Mouse (Mus musculus) adrenal gland, adult 2 months (tissue): Measurements from ENCODE around the gene St3gal6. TPM values are rescaled to one million over a fixed set of nuclear protein-coding genes. Genes with fewer than 3 reads are reported as not detected.
A peak's percentile ranks its signal among the peaks of the same experiment; 100 is the strongest.

Source experiments
- DNase-seq: peaks from one replicate; pipeline ENCODE4 v3.0.0; 2021
- long read RNA-seq: library from polyadenylated mRNA; stranded (forward); transcript quantifications from one replicate; pipeline ENCODE4 v2.0.0, GENCODE M21; 2021
- polyA plus RNA-seq: library from polyadenylated mRNA; depleted of rRNA; stranded (reverse); fragments of >200 nt; gene quantifications from 2 replicates; pipeline ENCODE4 v1.2.3, GENCODE M21; 2012; rRNA removed
- total RNA-seq, 2 experiments: library from RNA; stranded (reverse); gene quantifications; 2 replicates each; pipeline ENCODE4 v1.2.3; 2021

Gene St3gal6
- total RNA-seq (10 to 100 TPM; 37.3 to 39.8 TPM), polyA plus RNA-seq (13.3 and 17.9 TPM in 2 replicates)
- long read RNA-seq, full-length matches to known transcripts, result 2 of 8 reads
- long read RNA-seq, partial matches to known transcripts, result 1 of 8 reads
- long read RNA-seq, other reads (novel, unspliced or antisense), result 5 of 8 reads

DNA sequence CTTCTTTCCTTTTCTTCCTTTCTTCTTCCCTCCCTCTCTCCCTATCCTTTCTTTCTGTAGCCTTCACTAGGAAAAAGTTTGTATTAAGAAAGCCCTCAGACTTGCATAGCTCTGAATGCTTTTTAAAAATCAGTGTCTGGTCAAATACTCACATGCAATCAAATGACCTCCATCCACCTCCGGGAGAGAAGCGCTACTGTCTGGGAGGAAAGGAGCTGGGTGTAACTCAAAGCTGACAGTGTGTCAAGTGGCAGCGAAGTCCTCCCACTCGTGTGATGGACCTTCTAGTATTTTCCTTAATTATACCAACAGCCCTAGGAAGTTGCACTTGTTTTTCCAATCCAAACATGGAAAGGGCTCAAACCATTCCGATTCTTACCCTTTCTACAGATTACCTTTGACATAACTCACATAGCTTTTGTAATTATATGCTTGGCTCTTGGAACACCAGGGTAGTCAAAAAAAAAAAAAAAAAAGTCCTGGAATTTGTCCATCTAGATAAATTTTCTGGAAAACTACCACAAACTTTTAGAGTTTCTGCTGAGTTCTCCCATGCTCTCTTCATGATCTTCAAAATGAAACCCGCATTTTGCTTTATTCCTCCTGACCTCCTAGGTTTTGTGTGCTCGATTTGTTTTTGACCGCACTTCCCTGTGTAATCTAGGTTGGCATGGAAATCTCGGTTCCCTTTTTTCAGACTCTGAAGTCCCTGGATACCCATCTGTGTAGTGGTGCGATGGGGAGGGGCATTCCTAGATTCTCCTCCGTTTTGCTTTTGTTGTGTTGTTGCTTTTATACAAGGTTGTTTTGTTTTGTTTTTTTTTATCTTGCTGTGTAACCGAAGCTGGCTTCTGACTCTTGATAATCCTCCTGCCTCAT, at the start of gene St3gal6:
TSS of gene St3gal6 (minus strand) at position 272 of the 879 bp plus-strand sequence.
- peak; percentile 13 for DNase-seq

GRCm38 (mm10) chr16:58570694-58571264, 46.7 kb upstream of the St3gal6 start:
- DNase-seq, result no peak

GRCm38 (mm10) chr16:58561196-58561595, 37.2 kb upstream of the St3gal6 start:
- no peak for DNase-seq

- DNase-seq, result no peak
These were observed 32.2 kb upstream of the St3gal6 start for GRCm38 (mm10) chr16:58556067-58556830.

DNA sequence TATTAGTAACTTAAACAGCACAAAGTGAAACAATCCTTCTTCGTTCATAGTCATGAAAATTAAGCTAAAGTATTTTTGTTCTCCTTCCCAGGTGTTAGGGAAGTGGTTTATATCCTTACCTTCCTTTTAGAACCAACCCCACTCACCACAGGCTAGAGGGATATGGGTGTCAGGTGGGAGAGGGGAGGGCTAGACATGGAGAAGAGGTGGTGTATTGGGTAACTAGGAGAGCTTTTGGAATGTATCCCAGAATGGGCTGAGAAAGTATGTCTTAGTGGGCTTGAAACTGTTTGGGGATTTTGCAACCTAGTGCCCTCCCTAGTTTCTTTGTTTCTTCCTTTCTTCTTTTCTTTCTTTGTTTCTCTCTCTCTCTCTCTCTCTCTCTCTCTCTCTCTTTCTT, 30.6 kb upstream of the St3gal6 start:
- DNase-seq, result no peak

- DNase-seq, result no peak
These were observed 24.0 kb upstream of the St3gal6 start for GRCm38 (mm10) chr16:58548042-58548441.

DNA sequence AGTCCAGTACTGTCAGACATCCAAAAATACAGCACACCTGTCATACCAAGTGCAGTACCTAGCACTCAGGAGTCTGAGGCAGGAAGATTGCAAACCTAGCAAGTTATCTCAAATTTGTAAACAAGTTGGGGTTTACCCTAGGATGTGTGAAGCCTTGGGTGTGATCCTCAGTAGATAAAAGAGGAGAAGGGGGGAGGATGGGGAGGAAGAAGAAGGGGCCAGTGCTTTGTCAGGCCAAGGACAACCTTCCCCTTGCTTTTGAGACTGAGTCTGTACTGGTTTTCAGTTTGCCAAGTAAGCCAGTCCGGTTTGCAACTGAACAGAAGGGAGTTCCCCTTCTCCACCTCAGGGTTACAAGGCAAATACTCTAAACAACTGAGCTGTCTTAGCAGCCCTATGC, 22.1 kb upstream of the St3gal6 start:
- no peak for DNase-seq

DNA sequence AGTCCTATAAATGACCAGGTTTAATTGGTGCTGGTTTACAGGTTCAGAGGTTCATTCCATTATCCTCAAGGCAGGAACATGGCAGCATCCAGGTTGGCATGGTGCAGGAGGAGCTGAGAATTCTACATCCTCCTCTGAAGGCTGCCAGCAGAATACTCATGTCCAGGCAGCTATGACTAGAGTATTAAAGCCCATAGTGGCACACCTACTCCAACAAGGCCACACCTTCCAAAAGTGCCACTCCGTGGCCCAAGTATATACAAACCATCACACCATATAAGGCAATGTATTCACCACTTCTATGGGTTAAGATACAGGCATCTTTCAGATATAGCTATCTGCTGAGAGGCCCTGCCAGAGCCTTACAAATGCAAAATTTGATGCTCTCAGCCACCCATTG, 15.4 kb upstream of the St3gal6 start:
- DNase-seq, result no peak

GRCm38 (mm10) chr16:58539011-58539410, 15.0 kb upstream of the St3gal6 start:
- no peak for DNase-seq

- DNase-seq, result no peak
These were observed 12.0 kb upstream of the St3gal6 start for GRCm38 (mm10) chr16:58536076-58536475.

GRCm38 (mm10) chr16:58535236-58535635, 11.2 kb upstream of the St3gal6 start:
- no peak for DNase-seq

DNA sequence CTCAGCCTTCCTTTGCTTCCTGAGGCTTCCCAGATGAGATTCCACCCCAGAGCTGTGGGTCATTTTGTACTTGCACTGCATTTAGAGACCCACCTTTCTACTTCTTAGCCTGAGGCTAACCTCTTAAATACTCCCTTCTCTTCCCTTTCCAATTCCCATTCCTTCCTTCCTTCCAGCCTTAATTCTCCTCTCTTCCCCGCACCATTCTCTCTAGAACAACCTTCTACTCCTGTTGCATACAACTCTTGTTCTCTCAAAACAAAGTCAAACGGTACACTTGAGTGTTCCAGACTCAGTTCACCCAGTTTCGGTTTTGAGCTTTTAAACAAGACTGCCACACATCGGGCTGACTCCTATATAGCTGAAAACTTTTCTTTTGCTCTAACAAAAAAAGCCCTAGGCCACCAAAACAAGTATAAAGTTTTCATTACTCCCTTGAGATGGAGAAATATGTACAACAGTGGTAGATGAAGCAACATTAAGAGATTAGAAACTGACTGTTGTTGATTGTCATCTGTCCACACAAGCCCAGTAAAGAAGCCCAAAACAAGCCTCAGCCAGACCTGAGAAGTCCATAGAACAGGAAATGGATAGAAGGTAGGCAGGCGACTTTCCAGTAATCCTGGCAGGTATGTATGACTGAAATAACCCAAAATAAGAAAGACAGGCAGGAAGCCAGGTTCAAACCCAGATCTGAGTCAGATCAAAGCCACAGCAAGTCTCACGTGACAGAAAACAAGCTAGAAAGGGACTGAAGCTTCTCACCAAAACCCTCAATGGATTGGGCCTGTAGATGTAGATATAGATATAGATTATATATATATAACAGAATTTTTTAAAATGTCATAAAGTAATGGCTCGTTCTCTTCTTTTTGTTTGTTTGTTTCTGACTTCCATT, 10.5 kb upstream of the St3gal6 start:
- DNase-seq, result no peak

GRCm38 (mm10) chr16:58533742-58534141, 9.7 kb upstream of the St3gal6 start:
- DNase-seq, result no peak

DNA sequence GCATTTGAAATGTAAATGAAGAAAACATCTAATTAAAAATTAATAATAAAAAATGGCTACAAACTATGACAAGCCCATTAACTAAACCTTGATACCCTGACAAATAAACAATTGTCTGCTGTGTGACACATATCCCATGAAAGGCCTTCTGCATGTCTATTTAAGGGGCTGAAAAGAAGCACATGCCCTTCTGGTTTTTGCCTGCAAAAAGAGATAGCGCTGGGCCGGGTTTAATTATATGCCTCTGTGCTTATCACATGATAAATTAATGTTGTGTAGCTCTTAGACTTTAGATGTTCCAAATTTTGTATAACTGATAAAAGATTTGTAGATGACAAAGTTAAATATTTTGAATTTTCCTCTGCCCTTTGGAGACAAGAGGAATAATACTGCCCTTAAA, 9.2 kb upstream of the St3gal6 start:
- DNase-seq, result no peak

- DNase-seq, result no peak
These were observed 8.5 kb upstream of the St3gal6 start for GRCm38 (mm10) chr16:58532511-58532910.

GRCm38 (mm10) chr16:58527817-58528216, 3.8 kb upstream of the St3gal6 start:
- DNase-seq, result no peak

DNA sequence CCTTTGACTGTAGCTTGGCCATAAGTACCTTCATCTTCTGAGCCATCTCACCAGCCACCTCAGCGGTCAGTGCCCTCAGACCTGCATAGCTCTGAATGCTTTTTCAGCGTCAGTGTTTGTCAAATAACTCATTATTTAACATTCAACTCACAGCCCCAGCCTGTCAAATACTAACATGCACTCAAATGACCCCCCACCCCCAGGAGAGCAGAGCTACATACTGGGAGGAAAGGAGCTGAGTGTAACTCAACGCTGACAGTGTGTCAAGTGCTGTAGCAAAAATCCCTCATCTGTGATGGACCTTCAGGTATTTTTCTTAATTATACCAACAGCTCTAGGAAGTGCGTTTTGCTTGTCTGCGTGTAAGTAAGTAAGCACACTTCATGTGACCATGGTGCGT, 2.7 kb upstream of the St3gal6 start:
- no peak for DNase-seq

DNA sequence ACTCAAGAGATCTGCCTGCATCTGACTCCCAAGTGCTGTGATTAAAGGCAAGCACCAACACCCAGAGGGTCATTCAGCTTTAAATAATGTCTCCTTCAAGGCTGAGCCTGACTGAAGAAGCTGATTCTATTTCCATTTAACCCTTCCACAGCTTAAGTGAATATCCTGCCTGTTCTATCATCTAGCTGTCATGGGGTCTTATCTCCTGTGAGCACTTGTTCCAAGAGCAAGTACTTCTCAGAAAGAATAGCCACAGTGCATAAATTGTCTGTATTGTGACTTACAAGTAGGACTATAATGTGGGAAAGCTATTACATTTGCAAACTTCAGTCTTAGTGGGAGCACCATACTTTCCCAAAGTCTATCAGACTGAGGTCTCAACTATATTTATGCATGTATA, 1.8 kb upstream of the St3gal6 start:
- DNase-seq, result no peak

DNA sequence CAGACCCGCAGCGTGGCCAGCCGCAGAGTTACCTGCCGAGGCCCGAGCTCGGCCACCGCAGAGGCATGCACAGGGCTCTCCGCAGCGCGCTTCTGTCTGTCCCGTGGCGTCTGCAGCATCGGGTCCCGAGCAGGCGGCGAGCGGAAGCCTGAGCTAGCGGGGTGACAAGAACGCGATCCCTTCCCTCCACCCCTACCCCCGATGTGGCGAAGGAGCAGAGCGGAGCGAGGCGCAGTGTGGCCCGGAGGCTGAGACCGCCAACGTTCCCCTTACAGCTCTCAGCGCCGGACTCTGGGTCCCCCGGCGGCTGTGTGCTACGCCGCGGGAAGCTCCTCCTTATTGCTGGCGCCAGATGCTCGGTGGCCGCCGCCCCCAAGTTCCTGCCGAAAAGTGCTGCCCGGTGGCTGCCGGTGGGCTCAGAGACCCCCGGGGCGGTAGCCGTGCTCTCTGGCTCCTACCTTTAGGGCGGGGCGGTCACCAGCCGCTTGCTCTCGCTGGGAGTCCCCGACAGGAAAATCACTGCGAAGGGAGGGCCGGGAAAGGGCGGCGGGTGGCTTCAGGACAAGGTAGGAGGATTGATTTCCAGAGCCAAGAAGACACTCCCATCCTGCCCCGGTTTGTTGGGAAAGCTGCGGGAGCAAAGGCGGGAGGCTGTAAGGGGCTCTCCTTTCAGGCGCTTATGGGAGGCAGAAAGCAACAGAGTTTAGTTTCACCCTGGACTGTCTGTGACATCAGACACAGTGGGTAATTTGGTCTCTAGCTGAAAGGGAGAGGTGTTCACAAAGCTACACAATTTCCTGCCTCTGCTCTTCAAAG, 791 bp downstream of the St3gal6 start:
- peak; percentile 84 for DNase-seq

- no peak for DNase-seq
These were observed 1.4 kb downstream of the St3gal6 start for GRCm38 (mm10) chr16:58522677-58523043.

- DNase-seq, result no peak
These were observed 2.1 kb downstream of the St3gal6 start for GRCm38 (mm10) chr16:58521900-58522299.
